Mouse (Mus musculus) neural tube, embryonic 11.5 days (tissue): ENCODE data around the gene Grb10. TPM values are rescaled to one million over a fixed set of nuclear protein-coding genes. Genes with fewer than 3 reads are reported as not detected.

Source experiments
- ATAC-seq: fragments of 200-750 bp; cut with Nextera tagmentation; 2 replicates; pipeline ENCODE4 v1.8.0; 2017; ENCODE audit warnings: moderate number of reproducible peaks, mild to moderate bottlenecking, moderate TSS enrichment, moderate library complexity; ENCODE audit not compliant: insufficient read depth, low FRiP score, low TSS enrichment
- DNase-seq: peaks from one replicate; pipeline ENCODE4 v3.0.0-alpha.2; 2015; ENCODE audit warnings: low spot score
- H3K27ac ChIP-seq: fragments of 300-500 bp; sonication (generic); 2 replicates; pipeline ENCODE4 v1.5.1; 2014; ENCODE audit warnings: low read depth, mild to moderate bottlenecking, low read length
- H3K27me3 ChIP-seq: fragments of 300-500 bp; sonication (generic); 2 replicates; pipeline ENCODE4 v1.6.1; 2014; ENCODE audit warnings: mild to moderate bottlenecking, low read length, mixed read lengths; ENCODE audit not compliant: control insufficient read depth, insufficient read depth
- H3K36me3 ChIP-seq: fragments of 300-500 bp; sonication (generic); 2 replicates; pipeline ENCODE4 v1.6.1; 2014; ENCODE audit warnings: mild to moderate bottlenecking, low read length, moderate library complexity, mixed read lengths; ENCODE audit not compliant: control insufficient read depth, insufficient read depth
- H3K4me1 ChIP-seq: fragments of 300-500 bp; sonication (generic); 2 replicates; pipeline ENCODE4 v1.6.1; 2014; ENCODE audit warnings: low read length, mixed read lengths; ENCODE audit not compliant: control insufficient read depth, insufficient read depth
- H3K4me2 ChIP-seq: fragments of 300-500 bp; sonication (generic); 2 replicates; pipeline ENCODE4 v1.6.1; 2014; ENCODE audit warnings: low read depth, mild to moderate bottlenecking, moderate library complexity
- H3K4me3 ChIP-seq: fragments of 300-500 bp; sonication (generic); 2 replicates; pipeline ENCODE4 v1.5.1; 2014; ENCODE audit warnings: low read depth, low read length
- H3K9ac ChIP-seq: fragments of 300-500 bp; sonication (generic); 2 replicates; pipeline ENCODE4 v1.6.1; 2014; ENCODE audit warnings: mild to moderate bottlenecking, low read length
- H3K9me3 ChIP-seq: fragments of 300-500 bp; sonication (generic); 2 replicates; pipeline ENCODE4 v1.6.1; 2016; ENCODE audit warnings: low read length; ENCODE audit not compliant: control insufficient read depth
- WGBS: fragments of 180-500 bp; shearing (Covaris S2); extraction: QIAGEN DNeasy Blood & Tissue Kit; methylation state at CpG from one replicate; pipeline ENCODE4 v1.1.7; 2014; 5-methylcytosine and 5-hydroxymethylcytosine counted together
- polyA plus RNA-seq: library from polyadenylated mRNA; unstranded; fragments of >200 nt; fragmentation: Nextera tagmentation; extraction: Ambion mirVana; gene quantifications from 2 replicates; pipeline ENCODE4 v1.2.1, GENCODE M21; 2014

The Grb10 gene
- polyA plus RNA-seq, 1 experiment from 2014 or later = 181 TPM

DNA sequence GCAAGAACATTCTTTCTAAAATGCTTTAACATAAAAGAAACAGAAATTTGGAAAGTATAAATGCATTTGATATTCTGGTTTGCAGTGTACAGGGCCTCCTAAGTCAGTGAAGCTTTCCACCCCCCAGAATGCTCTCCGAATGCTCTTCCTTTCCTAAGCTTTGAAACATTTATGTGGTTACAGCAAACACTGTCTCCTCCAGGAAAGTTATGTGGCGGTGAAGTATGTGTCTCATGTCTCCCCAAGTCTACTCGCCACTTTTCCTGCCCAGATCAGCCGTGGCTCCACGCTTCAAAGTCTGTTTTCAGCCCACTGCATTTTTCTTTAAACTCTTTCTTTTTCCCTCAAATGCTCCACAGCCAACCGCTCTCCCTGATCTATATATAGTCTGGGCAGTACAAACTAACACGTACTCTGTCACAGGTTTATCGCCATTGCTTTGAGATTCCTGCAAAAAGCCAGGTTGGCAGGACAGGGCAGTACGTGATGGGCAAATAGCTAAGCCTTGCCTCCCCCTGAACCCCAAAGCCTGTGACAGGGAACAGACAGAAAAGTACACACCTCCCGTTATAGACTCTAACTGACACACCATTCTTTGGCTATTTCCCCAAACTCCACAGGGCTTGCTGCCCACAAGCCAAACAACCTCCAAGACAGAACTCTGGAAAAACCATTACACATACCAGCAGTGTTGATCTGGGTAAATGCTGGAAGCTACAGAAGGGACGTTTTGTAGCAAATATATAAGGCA lies 84.9 kb downstream of the Grb10 start:
- Histone ChIP-seq H3K4me3 (no peak overlapping the region), H3K36me3 (peaks cover 2% of the 10 kb centered on the region)
- 85% methylated on average over 11 of the region's 11 CpGs for WGBS

DNA sequence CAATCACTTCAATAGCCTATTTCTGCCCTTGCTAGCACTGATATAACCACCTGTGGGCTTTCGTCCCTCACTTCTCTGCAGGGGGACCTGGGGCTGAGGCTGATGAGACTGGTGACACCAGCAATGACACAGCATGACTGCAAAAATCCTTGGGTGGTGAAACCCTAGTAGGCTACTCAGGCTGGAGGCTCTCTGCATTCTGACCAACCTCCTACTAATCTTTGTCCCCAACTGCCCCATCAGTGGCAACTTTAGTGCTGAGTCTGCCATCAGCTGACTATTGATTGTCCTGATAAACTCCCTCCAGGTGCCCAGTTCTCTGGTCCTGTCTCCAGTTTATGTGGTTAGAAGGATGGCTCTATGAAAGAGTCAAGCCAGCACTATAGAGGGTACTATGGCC lies 85.9 kb downstream of the Grb10 start:
- no peak overlapping the region for H3K27ac ChIP-seq
- no peak for DNase-seq
- WGBS = 77% methylated on average over 1 of the region's 1 CpGs
- H3K9ac ChIP-seq = no peak overlapping the region
- no peaks in the 10 kb centered on the region for H3K9me3 ChIP-seq
- no peak overlapping the region for H3K4me2 ChIP-seq
- no peaks in the 10 kb centered on the region for H3K27me3 ChIP-seq
- no peak overlapping the region for H3K4me3 ChIP-seq
- peaks cover 2% of the 10 kb centered on the region for H3K36me3 ChIP-seq
- no peak for ATAC-seq
- no peaks in the 10 kb centered on the region for H3K4me1 ChIP-seq

More for the DNA sequence above, 84.9 kb downstream of the Grb10 start:
- ATAC-seq (no peak), DNase-seq (no peak)
- Histone ChIP-seq H3K4me2 (no peak overlapping the region), H3K27ac (no peak overlapping the region), H3K9ac (no peak overlapping the region), H3K4me1 (no peaks in the 10 kb centered on the region), H3K9me3 (no peaks in the 10 kb centered on the region), H3K27me3 (no peaks in the 10 kb centered on the region)

DNA sequence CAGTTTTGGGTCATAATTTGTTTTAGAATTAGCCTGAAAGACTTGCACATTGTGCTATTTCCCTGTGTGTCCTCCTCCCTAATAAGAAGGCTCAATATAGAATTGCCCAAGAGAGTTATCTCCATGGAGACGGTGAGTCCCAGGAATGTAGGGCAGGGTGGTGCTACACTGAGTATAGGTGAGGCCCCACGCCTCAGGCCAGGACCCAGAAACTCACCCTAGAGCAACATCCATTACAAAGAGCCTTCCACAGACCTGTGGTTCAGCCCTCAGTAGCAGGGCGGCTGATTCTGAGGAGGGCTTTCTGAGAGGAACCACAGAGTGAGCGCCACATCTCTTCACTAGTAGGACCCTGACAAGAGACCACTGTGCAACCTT lies 89.5 kb downstream of the Grb10 start:
- peaks cover 2% of the 10 kb centered on the region for H3K36me3 ChIP-seq
- DNase-seq (no peak), ATAC-seq (peak; percentile 31; the same call in 1 of the 2 replicates)

DNA sequence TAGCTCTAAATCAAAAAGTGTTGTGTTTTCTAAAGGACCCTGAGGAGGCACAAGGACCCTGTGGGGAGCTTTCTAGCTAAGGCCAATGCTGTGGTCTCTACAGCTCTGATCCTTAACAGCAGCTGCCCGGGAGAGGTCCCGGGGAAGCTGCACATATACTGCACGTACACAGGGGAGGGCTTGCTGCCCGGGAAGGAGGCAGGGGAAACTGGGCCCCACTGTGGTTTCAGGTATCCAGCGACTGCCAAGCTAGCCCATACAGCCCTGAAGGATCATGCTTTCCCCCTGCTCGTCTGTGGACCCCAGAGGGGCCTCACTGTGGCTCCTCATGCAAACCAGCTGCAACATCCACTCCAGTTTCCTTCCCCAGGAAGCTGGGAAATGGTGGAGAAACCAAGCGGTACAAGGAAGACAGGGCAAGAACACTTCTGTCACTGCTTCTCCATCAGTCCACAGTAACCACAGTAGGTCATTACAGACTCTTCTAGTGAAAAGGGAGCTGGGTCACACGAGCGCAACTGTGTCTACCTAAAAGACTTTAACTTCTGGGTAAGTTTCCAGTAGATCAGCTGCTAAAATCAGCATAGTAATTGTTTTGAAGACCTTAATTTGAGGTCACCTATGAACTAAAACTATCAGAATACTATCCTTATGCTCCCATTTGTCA lies 90.0 kb downstream of the Grb10 start:
- peaks cover 2% of the 10 kb centered on the region for H3K36me3 ChIP-seq
- ATAC-seq (no peak), DNase-seq (no peak)
- H3K4me1 ChIP-seq = no peaks in the 10 kb centered on the region
- no peak overlapping the region for H3K4me3 ChIP-seq
- H3K4me2 ChIP-seq = no peak overlapping the region
- no peaks in the 10 kb centered on the region for H3K27me3 ChIP-seq
- no peak overlapping the region for H3K27ac ChIP-seq
- H3K9ac ChIP-seq = no peak overlapping the region; the same call in 1 of the 2 replicates
- H3K9me3 ChIP-seq = no peaks in the 10 kb centered on the region
- WGBS = 47% methylated on average over 9 of the region's 9 CpGs

More for the DNA sequence above, 89.5 kb downstream of the Grb10 start:
- Histone ChIP-seq H3K27me3 (no peaks in the 10 kb centered on the region), H3K4me2 (no peak overlapping the region), H3K9me3 (no peaks in the 10 kb centered on the region), H3K9ac (no peak overlapping the region), H3K4me3 (no peak overlapping the region), H3K4me1 (no peaks in the 10 kb centered on the region), H3K27ac (no peak overlapping the region)
- 72% methylated on average over 4 of the region's 4 CpGs for WGBS

DNA sequence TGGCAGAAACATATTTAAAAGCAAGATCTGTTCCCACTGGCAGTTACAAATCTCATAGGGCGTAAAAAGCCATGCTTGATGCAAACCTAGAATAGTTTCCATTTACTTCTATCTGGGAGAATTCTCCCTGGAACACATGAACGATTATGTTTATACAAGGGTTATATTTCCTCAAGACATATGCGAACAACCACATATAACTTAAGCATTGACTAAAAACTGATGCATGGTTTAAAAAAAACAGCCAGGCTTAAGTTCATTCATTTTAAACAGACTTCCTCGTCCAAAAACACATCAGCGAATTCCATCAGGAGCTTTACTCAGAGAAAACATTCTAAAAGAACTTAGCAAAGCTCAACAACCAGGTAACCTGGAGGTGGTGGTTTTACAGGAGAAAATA lies 90.6 kb downstream of the Grb10 start:
- no peak overlapping the region for H3K4me3 ChIP-seq
- ATAC-seq (no peak), DNase-seq (no peak)
- 88% methylated on average over 5 of the region's 5 CpGs for WGBS
- peaks cover 2% of the 10 kb centered on the region for H3K36me3 ChIP-seq
- H3K27me3 ChIP-seq = no peaks in the 10 kb centered on the region
- no peaks in the 10 kb centered on the region for H3K4me1 ChIP-seq
- no peak overlapping the region for H3K27ac ChIP-seq
- no peak overlapping the region for H3K4me2 ChIP-seq
- H3K9me3 ChIP-seq = no peaks in the 10 kb centered on the region
- H3K9ac ChIP-seq = no peak overlapping the region

DNA sequence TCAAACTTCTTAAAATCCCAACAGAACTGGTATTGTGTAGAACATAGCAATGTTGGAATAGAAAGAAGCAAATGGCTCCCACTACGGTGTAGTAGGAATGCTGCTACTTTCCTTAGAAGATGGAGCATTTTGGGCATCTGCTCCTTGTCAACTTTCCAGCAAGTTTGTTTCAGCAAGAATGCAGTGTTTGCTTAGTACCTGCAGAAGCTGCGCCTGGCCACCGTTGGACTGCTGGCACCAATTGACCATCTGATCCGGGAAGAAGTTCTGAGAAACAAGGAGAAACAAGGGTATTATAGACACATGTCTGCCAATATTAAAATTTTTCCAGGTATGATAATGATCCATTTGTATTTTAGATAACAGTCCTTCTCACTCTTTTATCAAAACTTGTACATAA lies 92.7 kb downstream of the Grb10 start:
- no peak for ATAC-seq
- no peak overlapping the region for H3K9ac ChIP-seq
- H3K36me3 ChIP-seq = no peaks in the 10 kb centered on the region; the same call in 1 of the 2 replicates
- no peak overlapping the region for H3K4me2 ChIP-seq
- no peak for DNase-seq
- no peak overlapping the region for H3K4me3 ChIP-seq
- H3K4me1 ChIP-seq = peaks cover 3% of the 10 kb centered on the region; the same call in 1 of the 2 replicates
- H3K9me3 ChIP-seq = no peaks in the 10 kb centered on the region
- WGBS = 91% methylated on average over 4 of the region's 4 CpGs
- no peaks in the 10 kb centered on the region for H3K27me3 ChIP-seq
- H3K27ac ChIP-seq = no peak overlapping the region

DNA sequence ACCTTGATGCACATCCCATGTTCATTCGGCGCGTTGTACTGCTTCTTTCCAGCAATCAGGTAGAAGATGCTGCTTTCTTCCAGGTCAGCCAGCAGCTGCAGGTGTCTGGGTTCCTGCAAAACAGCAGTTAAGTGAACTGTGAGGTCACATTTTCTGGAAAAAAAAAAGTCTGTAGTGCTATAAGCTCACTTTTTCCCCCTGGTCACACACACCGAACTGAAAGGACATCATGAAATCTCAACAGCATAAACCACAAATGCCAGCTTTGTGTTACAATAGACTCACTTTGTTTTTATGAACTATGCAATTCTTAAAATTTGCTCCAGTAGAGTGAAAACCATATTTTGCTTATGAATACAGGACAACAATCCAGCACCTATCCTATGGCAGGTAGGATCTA lies 93.7 kb downstream of the Grb10 start:
- H3K27ac ChIP-seq = no peak overlapping the region
- no peak overlapping the region for H3K4me2 ChIP-seq
- H3K27me3 ChIP-seq = no peaks in the 10 kb centered on the region
- ATAC-seq (no peak), DNase-seq (no peak)
- H3K9me3 ChIP-seq = no peaks in the 10 kb centered on the region
- H3K4me3 ChIP-seq = no peak overlapping the region
- H3K9ac ChIP-seq = no peak overlapping the region
- WGBS = 95% methylated on average over 4 of the region's 4 CpGs
- H3K36me3 ChIP-seq = no peaks in the 10 kb centered on the region; the same call in 1 of the 2 replicates
- peaks cover 3% of the 10 kb centered on the region; the same call in 1 of the 2 replicates for H3K4me1 ChIP-seq

DNA sequence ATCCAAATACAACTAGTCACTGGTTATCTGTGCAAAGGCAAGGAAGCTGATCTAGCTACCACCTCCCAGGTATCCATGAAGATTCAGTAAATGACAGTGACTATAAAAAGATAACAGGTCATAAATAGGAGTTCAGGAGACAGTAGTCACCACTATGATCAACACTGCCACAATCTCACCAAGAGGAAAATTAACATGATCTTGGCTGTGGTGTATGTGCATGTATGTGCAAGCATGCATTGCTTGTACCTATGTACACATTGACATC lies 94.5 kb downstream of the Grb10 start:
- peaks cover 3% of the 10 kb centered on the region; the same call in 1 of the 2 replicates for H3K4me1 ChIP-seq
- H3K9me3 ChIP-seq = no peaks in the 10 kb centered on the region
- H3K36me3 ChIP-seq = no peaks in the 10 kb centered on the region; the same call in 1 of the 2 replicates
- no peak overlapping the region for H3K27ac ChIP-seq
- no peak overlapping the region for H3K9ac ChIP-seq
- no peaks in the 10 kb centered on the region for H3K27me3 ChIP-seq
- ATAC-seq = no peak
- DNase-seq = no peak
- no peak overlapping the region for H3K4me2 ChIP-seq
- no peak overlapping the region for H3K4me3 ChIP-seq
